Mouse (Mus musculus) common myeloid progenitor, adult 5-6 weeks (primary cell): Measurements from ENCODE around the gene Wdr83os. TPM values are rescaled to one million over a fixed set of nuclear protein-coding genes. Genes with fewer than 3 reads are reported as not detected.

Experiments used
- ATAC-seq: replicated peaks from 2 replicates; pipeline ENCODE4 v1.8.0; 2016; ENCODE audit warnings: low read depth, mild to moderate bottlenecking, moderate TSS enrichment, inconsistent platforms; ENCODE audit not compliant: poor library complexity, severe bottlenecking
- total RNA-seq: library from RNA; stranded (forward); fragments of 200-1000, 187-1606 nt; gene quantifications from 2 replicates; pipeline ENCODE4 v1.2.3, GENCODE M21; 2017

Gene Wdr83os
- total RNA-seq, result 52.3 and 58.1 TPM in 2 replicates

DNA sequence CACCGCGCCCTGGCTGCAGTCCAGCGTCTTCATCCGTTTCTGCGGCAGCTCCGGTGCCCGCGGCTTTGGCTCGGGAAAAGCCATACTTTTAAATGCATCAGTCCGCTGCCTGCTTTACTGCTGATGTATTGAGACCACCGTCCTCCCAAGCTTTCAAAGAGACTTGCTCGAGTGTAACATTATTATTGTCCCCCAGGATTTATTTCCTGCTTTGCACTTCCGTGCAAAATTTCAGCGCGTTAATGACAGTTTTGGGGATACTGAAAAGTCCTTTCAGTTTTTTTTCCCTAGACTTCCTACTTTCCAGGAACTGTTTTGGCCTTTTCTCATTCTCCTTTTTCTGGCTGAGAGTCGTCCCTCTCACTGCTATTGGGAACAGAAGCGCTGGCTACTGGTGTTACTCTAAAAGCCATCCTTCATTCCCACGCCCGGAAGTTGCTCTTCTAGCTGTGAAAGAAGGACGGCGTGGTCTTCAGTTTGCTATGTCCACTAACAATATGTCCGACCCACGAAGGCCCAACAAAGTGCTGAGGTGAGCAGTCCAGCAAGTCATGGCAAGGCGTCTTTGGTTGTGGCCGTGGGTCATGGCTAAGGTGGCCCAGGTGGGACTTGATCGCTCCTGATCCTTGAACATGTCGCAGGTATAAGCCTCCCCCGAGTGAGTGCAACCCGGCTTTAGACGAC is at the start of gene Wdr83os:
TSS of gene Wdr83os (plus strand) at position 209 of the 684 bp plus-strand sequence.
- ATAC-seq, result peak; percentile 27; the same call in 1 of the 2 replicates

GRCm38 (mm10) chr8:85032622-85033311 is 47.8 kb upstream of the Wdr83os start:
- no peak for ATAC-seq

GRCm38 (mm10) chr8:85033867-85034266 is 46.7 kb upstream of the Wdr83os start:
- ATAC-seq, result no peak

DNA sequence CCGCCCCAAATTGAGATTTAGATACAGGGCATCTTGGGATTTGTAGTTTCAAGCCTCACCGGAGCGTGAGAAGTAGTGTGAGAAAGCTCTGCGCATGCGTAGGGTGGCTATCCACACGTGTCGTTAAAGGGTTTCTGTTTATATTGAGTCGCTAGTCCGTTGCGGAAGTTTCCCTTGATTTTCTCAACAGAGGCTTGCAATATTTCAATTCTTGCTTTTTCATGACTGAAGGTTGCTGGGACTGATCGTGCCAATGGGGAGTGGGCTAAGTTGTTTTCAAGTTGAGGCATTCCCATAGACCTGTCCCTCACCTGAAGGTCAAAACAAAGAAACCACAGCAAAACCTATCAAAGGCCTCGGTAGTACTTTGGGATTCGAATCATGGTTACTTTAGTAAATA is 45.8 kb upstream of the Wdr83os start:
- ATAC-seq, result peak; percentile 31

DNA sequence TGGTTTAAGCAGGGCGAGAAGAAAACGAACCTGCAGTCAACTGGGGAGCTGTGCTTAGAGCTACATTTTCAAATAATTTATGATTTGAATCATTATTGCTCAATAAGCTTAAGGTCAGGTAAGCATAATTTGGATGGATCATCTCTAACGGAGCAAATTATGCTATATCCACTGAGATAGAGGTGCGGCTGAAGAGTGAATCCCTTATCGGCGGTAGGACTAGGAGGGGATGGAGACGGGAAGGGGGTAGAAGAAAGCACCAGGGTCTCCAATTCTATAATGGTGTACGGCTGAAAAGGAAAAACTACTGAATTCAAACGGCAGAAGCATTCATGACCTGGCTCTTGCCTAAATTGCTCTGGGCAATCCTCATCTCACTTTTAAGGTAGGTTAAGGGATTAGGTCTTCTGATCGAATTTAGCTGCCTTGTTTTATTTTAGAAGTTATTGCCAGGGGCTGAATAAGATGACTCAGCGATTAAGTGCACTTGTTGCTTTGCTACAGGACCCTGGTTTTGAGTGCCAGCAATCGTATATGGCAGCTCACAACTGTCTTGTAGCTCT is 45.3 kb upstream of the Wdr83os start:
- no peak for ATAC-seq

DNA sequence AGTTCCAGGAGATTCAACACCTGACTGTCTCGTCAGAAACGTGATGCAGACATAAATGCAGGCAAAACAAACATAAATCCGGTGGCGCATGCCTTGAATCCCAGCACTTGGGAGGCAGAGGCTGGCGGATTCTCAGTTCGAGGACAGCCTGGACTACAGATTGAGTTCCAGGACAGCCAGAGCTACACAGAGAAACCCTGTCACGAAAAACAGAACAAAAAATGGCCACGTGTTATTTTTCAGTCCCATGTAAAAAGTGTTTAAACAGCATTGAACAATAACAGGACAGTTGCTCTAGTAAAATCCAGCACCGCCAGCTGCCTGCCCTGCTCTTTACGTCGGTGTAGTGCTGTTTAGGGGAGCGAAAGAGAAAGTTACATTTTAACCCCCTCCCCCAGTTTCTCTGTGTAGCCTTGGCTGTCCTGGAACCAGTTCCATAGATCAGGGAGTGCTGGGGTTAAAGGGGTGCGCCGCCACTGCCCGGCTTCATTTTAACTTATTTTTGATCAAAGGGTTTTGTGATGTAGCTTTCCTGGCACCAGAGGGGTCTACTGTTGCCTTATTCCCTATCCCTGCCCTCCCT is 44.7 kb upstream of the Wdr83os start:
- ATAC-seq, result 0 out of 2 replicates have a peak, but pooled peaks have one; percentile 12

DNA sequence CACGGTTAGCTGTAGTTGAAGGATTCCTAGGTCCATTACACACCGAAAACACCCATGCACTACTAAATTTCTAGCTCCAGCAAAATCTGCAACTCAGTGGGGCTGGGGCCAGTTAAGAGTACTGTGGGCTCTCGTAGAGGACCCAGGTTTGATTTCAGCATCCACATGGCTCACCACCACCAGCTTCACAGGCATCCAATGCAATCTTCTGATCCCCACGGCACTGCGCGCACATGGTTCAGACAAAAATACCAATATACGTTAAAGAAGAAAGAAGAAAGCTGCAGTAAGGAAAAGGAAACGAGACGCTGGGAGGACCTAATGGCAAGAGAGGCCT is 44.2 kb upstream of the Wdr83os start:
- ATAC-seq, result peak; percentile 1; the same call in 1 of the 2 replicates

GRCm38 (mm10) chr8:85036718-85037365 is 43.7 kb upstream of the Wdr83os start, which contains the start of gene Tnpo2:
Gene Tnpo2 (plus strand): TSS chr8:85036915.
- peak; percentile 80 for ATAC-seq

DNA sequence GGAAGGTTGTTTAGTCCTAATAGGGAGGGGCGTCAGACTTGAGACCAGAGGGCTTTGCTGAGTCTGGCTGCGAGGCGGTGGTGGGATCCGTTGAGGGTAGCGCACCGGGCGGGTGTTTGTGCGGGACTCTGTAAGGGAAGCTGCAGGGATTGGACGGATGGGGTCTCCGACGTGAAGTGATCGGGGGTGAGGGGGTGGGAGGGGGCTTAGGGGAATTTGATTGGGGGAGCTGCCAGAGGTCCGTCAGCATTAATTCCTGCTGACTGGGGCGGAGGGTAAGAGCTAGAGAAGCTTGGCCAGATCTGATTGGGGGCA is 43.2 kb upstream of the Wdr83os start:
- peak; percentile 7 for ATAC-seq

DNA sequence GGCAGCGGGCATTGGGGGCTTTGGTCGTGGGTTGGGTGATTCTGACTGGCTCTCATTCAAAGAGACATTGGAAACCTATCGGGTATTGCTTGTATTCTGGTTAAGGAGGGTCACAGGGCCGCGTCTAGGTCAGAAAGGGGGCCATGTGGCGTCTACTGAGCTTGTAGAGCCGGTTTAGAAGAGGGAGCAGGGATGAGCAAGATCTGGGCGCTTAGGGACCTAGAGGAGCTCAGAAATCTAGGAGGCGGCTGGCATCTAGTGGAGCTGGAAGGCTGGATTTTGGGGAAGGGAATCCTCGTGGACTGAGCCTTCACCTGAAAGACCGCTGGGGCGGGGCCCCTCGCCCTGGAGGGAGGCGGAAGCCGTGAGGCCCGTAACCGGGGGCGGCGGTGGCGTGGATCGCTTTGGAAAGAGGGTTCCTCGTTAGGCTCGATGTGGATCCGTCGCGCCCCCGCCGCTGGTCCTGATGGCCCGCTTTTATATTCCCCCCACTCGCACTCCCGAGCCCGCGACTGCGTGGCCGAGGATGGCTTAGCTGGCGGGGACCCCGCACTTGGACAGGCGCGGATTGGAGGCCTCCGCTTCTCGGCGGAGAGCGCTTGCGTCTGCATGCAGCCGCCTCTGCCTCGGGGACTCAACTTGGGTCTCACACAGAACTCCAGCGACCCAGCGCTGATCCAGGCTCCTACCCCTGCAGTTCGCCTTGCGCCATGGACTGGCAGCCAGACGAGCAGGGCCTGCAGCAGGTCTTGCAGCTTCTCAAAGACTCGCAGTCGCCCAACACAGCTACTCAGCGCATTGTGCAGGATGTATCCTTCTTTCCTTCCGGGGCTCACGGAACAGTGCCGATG is 42.6 kb upstream of the Wdr83os start:
- ATAC-seq, result no peak; the same call in 1 of the 2 replicates

GRCm38 (mm10) chr8:85043619-85044018 is 36.9 kb upstream of the Wdr83os start:
- no peak for ATAC-seq

DNA sequence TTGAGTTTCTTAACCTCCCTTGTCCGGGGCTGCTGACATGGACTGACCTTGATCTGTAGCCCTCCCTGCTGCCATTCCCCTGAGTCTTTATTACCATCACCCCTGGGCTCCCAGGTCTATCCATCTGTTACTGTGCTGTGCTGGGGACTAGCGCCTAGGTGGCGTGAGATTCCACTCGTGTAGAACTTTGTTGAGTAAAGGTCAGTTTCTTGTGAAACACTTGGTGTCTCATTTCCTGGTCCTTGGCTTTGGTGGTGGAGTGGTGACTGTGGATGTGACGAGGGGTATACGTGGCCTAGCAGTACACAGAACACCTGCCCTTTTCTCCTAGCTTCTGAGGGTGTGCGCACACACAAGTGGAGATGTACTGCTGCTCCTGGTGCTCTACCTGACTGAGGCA is 23.2 kb upstream of the Wdr83os start:
- ATAC-seq, result no peak

- peak; percentile 90 for ATAC-seq
These were observed 20.5 kb upstream of the Wdr83os start, which contains the start of gene Fbxw9 for GRCm38 (mm10) chr8:85059879-85060616. Gene Fbxw9 (plus strand): TSS chr8:85060055.

DNA sequence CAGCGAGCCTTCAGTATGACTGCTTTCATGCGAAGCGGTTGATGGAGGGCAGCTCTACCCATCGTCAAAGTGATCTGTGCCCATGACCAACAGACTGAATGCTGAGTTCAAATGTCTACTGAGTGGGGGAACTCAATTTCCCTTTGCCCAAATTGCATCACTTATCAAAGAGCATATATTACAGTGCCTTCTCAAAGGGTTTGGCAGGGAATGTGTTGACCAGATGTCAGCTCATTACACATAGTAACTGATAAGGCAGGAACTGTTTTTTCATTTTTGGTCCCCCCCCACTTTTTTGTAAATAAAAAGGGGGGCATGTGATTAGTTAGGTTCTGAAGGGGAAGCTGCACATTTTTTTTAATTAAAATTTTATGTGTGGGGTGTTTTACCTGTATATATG is 17.9 kb upstream of the Wdr83os start:
- ATAC-seq, result no peak

DNA sequence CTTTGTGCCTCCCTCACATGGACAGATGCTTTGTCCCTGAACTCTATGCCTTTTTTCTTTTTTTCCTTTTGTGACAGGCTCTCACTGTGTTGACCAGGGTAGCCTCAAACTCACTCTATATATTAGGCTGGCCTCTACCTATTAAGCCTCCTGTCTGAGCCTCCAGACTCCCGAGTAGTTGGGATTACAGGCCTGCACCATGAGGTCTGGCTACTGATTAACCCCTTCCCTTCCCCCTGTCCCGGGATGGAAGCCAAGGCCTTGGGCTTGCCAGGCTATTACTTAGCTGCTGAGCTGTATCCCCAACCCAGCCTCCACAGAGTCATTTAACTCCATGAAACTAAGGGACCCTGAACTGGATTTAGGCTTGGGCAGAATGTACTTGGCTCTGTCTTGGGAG is 15.3 kb upstream of the Wdr83os start:
- ATAC-seq, result no peak

DNA sequence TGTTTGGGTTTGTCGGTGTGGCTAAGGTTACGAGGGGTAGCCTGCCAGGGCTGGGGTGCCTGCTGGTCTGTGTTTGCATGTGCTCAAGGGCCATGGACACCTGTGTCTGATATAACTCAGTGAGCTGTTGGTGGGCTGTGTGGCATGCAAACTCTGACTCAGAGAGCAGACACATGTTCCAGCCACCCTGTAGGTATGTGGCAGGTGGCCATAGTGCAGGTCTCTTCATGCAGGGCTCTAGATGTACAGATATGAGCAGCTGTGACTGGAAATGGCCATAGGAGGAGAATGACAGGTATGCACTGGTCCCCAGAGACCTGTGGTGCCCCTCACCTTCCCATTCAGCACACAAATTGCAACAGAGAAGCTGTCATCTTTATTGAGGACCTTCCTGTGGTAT is 13.4 kb upstream of the Wdr83os start:
- ATAC-seq, result no peak

- ATAC-seq, result no peak
These were observed 12.6 kb upstream of the Wdr83os start, which contains the start of gene Gm5741 for GRCm38 (mm10) chr8:85067982-85068381. Gene Gm5741 (minus strand): TSS chr8:85067982.

DNA sequence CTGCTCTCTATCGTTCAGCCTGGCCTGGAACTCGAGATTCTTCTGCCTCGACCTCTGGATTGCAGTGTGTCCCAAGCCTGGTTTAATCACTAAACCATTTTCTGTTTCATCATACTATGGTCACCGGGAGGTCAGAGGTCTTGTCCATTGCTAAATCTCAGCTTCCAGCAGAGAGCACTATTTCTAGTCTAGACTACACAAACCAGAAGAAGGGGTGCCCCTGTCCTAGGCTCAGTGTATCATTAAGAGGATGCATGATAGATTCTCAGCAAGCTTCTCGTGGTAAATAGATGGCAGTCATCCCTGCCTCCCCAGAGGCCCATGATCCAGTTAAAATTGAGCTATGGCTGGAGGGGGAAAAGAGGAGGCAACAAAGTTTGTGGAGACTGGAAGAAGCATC is 9.5 kb upstream of the Wdr83os start:
- ATAC-seq, result no peak
